In genomic region chr5:20880386-20880785, GRCm38 (mm10) we compare ENCODE assay signal across 8 mouse cellular contexts. TPM values are rescaled to one million over a fixed set of nuclear protein-coding genes. Genes with fewer than 3 reads are reported as not detected.
DNase-seq lines count a peak whose midpoint lies in the region; ATAC-seq lines count a peak whose summit lies in the region.

No protein-coding gene starts in this region.

- no peak for DNase-seq in lung, postnatal 14 days
- DNase-seq in forebrain, embryonic 11.5 days (ENCODE audit: low spot score) = no peak
- peak; percentile 51 for DNase-seq in skeletal muscle tissue, adult 2 months (ENCODE audit: low read depth, low spot score)
- no peak for DNase-seq in spleen, adult 12 weeks (ENCODE audit: low spot score)
- DNase-seq in right cerebral cortex, postnatal 36 days (ENCODE audit: low spot score in 2 of 2) = no peak
- no peak for DNase-seq in gastrocnemius, postnatal 10 days

- no peaks in the 10 kb centered on the region for H3K27me3 ChIP-seq in lung, embryonic 15.5 days
- H3K27me3 ChIP-seq in forebrain, embryonic 11.5 days (ENCODE audit: control insufficient read depth, insufficient read depth, low read length) = no peaks in the 10 kb centered on the region
- no peaks in the 10 kb centered on the region for H3K27me3 ChIP-seq in limb, embryonic 13.5 days

- H3K36me3 ChIP-seq in lung, embryonic 15.5 days = no peaks in the 10 kb centered on the region
- H3K36me3 ChIP-seq in forebrain, embryonic 11.5 days (ENCODE audit: control insufficient read depth, insufficient read depth, low read length) = no peaks in the 10 kb centered on the region; the same call in 1 of the 2 replicates
- H3K36me3 ChIP-seq in limb, embryonic 13.5 days = peaks cover 3% of the 10 kb centered on the region

- H3K4me1 ChIP-seq in lung, embryonic 15.5 days = peaks cover 19% of the 10 kb centered on the region
- H3K4me1 ChIP-seq in forebrain, embryonic 11.5 days (replicated peaks; ENCODE audit: control insufficient read depth, insufficient read depth, low read length) = peaks cover 5% of the 10 kb centered on the region; the same call in 1 of the 2 replicates
- H3K4me1 ChIP-seq in limb, embryonic 13.5 days = peaks cover 18% of the 10 kb centered on the region

- no peaks in the 10 kb centered on the region for H3K9me3 ChIP-seq in lung, embryonic 15.5 days
- no peaks in the 10 kb centered on the region for H3K9me3 ChIP-seq in forebrain, embryonic 11.5 days (ENCODE audit: control insufficient read depth, low read length)
- H3K9me3 ChIP-seq in limb, embryonic 13.5 days = no peaks in the 10 kb centered on the region

- 54% methylated on average over 2 of the region's 2 CpGs for WGBS in lung, embryonic 15.5 days
- WGBS in forebrain, embryonic 11.5 days = 86% methylated on average over 2 of the region's 2 CpGs
- WGBS in limb, embryonic 13.5 days = 64% methylated on average over 2 of the region's 2 CpGs

- peak overlapping the region; percentile 72 for H3K4me3 ChIP-seq in lung, embryonic 15.5 days
- H3K4me3 ChIP-seq in forebrain, embryonic 11.5 days (ENCODE audit: low read depth, low read length) = peak overlapping the region; percentile 83
- H3K4me3 ChIP-seq in limb, embryonic 13.5 days = peak overlapping the region; percentile 89

- H3K9ac ChIP-seq in lung, embryonic 15.5 days = no peak overlapping the region
- peak overlapping the region; percentile 47; the same call in 1 of the 2 replicates for H3K9ac ChIP-seq in forebrain, embryonic 11.5 days (ENCODE audit: low read length)
- H3K9ac ChIP-seq in limb, embryonic 13.5 days = no peak overlapping the region

- H3K4me2 ChIP-seq in lung, embryonic 15.5 days = peak overlapping the region; percentile 67
- H3K4me2 ChIP-seq in forebrain, embryonic 11.5 days (ENCODE audit: low read depth, low read length, severe bottlenecking) = peak overlapping the region; percentile 58
- peak overlapping the region; percentile 69 for H3K4me2 ChIP-seq in limb, embryonic 13.5 days (replicated peaks)

- no peak overlapping the region for H3K27ac ChIP-seq in lung, embryonic 15.5 days
- H3K27ac ChIP-seq in forebrain, embryonic 11.5 days (ENCODE audit: low read depth, low read length) = no peak overlapping the region
- no peak overlapping the region for H3K27ac ChIP-seq in limb, embryonic 13.5 days

- no peak for ATAC-seq in lung, embryonic 15.5 days (ENCODE audit: borderline replicate concordance, extremely low read depth, low FRiP score, low TSS enrichment)
- ATAC-seq in forebrain, embryonic 11.5 days (replicated peaks; ENCODE audit: low FRiP score) = no peak
- no peak for ATAC-seq in limb, embryonic 13.5 days (ENCODE audit: low FRiP score, low read depth)

RNA-seq across cellular contexts. Expression of gene Phtf2, which starts 1.5 kb away (rescaled TPM):
- polyA plus RNA-seq in lung, embryonic 15.5 days (2015; fragmentation: Nextera tagmentation; extraction: Ambion mirVana) = 10.7 and 11.2 TPM in 2 replicates
- 25.2 and 25.5 TPM in 2 replicates for polyA plus RNA-seq in forebrain, embryonic 11.5 days (2014; fragmentation: Nextera tagmentation; extraction: Ambion mirVana)
- 15.7 and 15.9 TPM in 2 replicates for polyA plus RNA-seq in limb, embryonic 13.5 days (2015; fragmentation: Nextera tagmentation; extraction: Ambion mirVana)
- 10 to 100 TPM; 90.6 to 98.6 TPM for total RNA-seq in gastrocnemius, postnatal 10 days (2021)

RNA-seq across cellular contexts. Expression of gene Tmem60, which starts 1.6 kb away (rescaled TPM):
- 44.4 and 47.6 TPM in 2 replicates for polyA plus RNA-seq in lung, embryonic 15.5 days (2015; fragmentation: Nextera tagmentation; extraction: Ambion mirVana)
- 53.7 and 57.7 TPM in 2 replicates for polyA plus RNA-seq in forebrain, embryonic 11.5 days (2014; fragmentation: Nextera tagmentation; extraction: Ambion mirVana)
- 60.3 and 60.4 TPM in 2 replicates for polyA plus RNA-seq in limb, embryonic 13.5 days (2015; fragmentation: Nextera tagmentation; extraction: Ambion mirVana)
- 10 to 100 TPM; 17.9 to 20.0 TPM for total RNA-seq in gastrocnemius, postnatal 10 days (2021)
